Mouse (Mus musculus) olfactory bulb, adult 2 months (tissue): ENCODE results near the gene Gm13285. TPM values are rescaled to one million over a fixed set of nuclear protein-coding genes. Genes with fewer than 3 reads are reported as not detected.
"Not testable (repeated sequence)": the region's sequence is repeated elsewhere in the genome, so short reads cannot be mapped to it uniquely, and the experiment has no call there.

Source experiments
- H3K27ac ChIP-seq: fragments of 200-500 bp; 2 replicates; pipeline ENCODE4 v1.5.1; 2012; ENCODE audit warnings: low read depth, low read length; ENCODE audit not compliant: insufficient read depth
- H3K4me1 ChIP-seq: fragments of 200-500 bp; 2 replicates; pipeline ENCODE4 v1.6.1; 2012; ENCODE audit warnings: low read length; ENCODE audit not compliant: control insufficient read depth, insufficient read depth
- H3K4me3 ChIP-seq: fragments of 200-500 bp; 2 replicates; pipeline ENCODE4 v1.5.1; 2012; ENCODE audit warnings: mild to moderate bottlenecking, low read depth, low read length, moderate library complexity; ENCODE audit not compliant: insufficient read depth
- CTCF ChIP-seq: fragments of 200-500 bp; IDR thresholded peaks from 2 replicates; pipeline ENCODE4 v1.5.1; 2012; ENCODE audit warnings: low read depth, mild to moderate bottlenecking, low read length, moderate library complexity; ENCODE audit not compliant: insufficient read depth
- POLR2A ChIP-seq: fragments of 200-500 bp; IDR thresholded peaks from 2 replicates; pipeline ENCODE4 v1.6.1; 2012; ENCODE audit warnings: mild to moderate bottlenecking, low read depth, low read length, moderate library complexity; ENCODE audit not compliant: insufficient read depth
- WGBS: fragments of 180-500 bp; shearing (Covaris S2); methylation state at CpG from one replicate; pipeline ENCODE4 v1.1.7; 2018; 5-methylcytosine and 5-hydroxymethylcytosine counted together
- polyA plus RNA-seq: library from polyadenylated mRNA; stranded (reverse); fragments of >200 nt; gene quantifications from 2 replicates; pipeline ENCODE4 v1.2.4, GENCODE M21; 2012; ENCODE audit warnings: low replicate concordance; ENCODE audit not compliant: missing spikeins, insufficient read depth, insufficient read length

Gm13285 gene
- not detected in 2 replicates for polyA plus RNA-seq

- WGBS = 23% methylated on average over 6 of the region's 7 CpGs
- H3K4me3 ChIP-seq, H3K27ac ChIP-seq, H3K4me1 ChIP-seq: not testable (repeated sequence)
These were observed at the start of gene Gm13285 for GRCm38 (mm10) chr4:88799365-88799764. Gm13285 (plus strand) TSS chr4:88799665.

- TF ChIP-seq CTCF (no peak), POLR2A (no peak)
- Histone ChIP-seq H3K4me3 (no peak overlapping the region), H3K27ac (no peak overlapping the region), H3K4me1 (no peaks in the 10 kb centered on the region)
- 74% methylated on average over 6 of the region's 6 CpGs for WGBS
These were observed 49.5 kb upstream of the Gm13285 start for GRCm38 (mm10) chr4:88749926-88750325.

DNA sequence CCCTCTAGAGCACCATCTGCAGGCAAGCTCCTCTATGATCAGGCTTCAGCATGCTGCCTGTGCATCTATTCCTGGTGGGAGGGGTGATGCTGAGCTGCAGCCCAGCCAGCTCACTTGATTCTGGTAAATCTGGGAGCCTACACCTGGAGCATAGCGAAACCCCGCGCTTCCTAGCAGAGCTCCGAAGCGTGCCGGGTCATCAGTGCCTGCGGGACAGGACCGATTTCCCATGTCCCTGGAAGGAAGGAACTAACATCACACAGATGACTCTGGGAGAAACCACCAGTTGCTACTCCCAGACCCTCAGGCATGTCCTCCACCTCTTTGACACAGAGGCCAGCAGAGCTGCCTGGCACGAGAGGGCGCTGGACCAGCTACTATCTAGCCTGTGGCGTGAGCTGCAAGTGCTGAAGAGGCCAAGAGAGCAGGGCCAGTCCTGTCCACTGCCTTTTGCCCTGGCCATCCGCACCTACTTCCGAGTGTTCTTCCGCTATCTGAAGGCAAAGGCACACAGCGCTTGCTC is 44.6 kb upstream of the Gm13285 start, which contains the start of gene Gm13271:
Gene Gm13271 (plus strand): TSS at position 51 of the 523 bp plus-strand sequence.
- not testable (repeated sequence) for H3K4me3 ChIP-seq, H3K4me1 ChIP-seq, H3K27ac ChIP-seq
- WGBS = 80% methylated on average over 15 of the region's 15 CpGs

DNA sequence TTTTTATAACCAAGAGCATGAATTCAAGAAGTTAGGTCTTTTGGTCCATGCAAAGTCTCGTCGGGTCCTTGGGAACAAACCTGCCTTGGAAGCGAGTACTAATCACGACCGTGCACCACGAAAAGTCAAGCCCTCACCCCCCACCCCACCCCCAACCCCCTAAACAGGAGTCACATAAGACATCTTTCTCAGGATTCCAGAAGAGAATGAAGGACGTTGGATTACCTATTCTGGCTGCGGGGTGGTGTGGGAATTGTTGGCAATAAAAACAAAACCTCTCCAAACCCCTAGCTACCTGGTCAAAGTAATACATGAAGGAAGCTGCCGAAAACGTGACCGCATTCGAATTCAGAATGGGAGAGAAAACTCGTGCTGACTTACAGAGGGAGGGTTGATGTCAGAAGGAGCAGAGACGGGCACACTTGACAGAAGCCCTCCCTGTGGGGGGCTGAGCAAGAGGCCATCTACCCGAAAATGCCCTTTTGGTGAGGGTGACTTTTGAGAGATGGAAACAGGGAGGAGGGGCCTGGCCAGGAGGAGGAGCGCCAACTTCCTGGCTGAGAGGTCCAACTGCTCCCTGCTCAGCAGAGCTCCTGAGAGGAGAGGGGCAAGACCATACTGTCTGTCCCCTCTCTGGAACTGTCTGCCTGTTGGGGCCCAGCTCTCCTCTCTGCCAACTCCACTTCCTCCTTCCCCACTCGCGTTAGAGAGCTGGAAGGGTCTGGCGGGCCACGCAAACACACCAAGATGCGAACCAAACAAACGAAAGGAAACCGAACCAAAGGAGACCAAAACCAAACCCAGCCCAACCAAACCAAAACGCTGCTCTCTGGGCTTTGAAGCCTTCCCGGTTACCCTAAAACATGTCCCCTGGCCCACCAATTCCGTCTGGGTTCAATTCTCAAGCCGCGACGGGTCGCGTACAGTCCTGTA is 42.6 kb upstream of the Gm13285 start:
- WGBS = 10% methylated on average over 29 of the region's 31 CpGs
- not testable (repeated sequence) for H3K4me1 ChIP-seq
- H3K4me3 ChIP-seq = peak overlapping the region; percentile 43
- peak overlapping the region; percentile 4; the same call in 1 of the 2 replicates for H3K27ac ChIP-seq

- H3K4me3 ChIP-seq = peak overlapping the region; percentile 43
- H3K27ac ChIP-seq, H3K4me1 ChIP-seq: not testable (repeated sequence)
- WGBS = under 1% methylated on average over 19 of the region's 21 CpGs
- TF ChIP-seq CTCF = peak; percentile 55
These were observed 41.8 kb upstream of the Gm13285 start for GRCm38 (mm10) chr4:88757628-88758031.

DNA sequence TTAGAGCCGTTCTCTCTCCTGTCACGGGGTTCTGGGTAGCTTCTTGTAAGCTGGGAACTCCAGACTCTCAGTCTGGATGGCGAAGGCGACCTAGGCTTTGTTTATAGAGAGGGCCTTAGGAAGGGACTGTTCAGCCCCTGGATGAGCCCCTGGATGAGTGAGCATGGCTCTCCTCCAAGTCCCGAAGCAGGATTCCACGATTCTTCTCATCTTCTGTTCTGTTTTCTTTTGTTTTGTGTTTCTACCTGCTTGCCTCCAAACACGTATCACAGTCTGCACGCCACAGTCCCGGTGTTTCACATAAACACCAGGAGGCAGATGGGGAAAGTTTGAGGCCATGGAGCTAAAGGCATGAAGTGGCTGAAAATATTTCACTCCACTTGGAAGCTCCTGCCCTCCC is 40.7 kb upstream of the Gm13285 start:
- H3K4me1 ChIP-seq, H3K4me3 ChIP-seq, H3K27ac ChIP-seq: not testable (repeated sequence)
- 88% methylated on average over 9 of the region's 9 CpGs for WGBS

- H3K4me3 ChIP-seq = peak within 1 kb of the TSS; percentile 40
- not testable (repeated sequence) for H3K4me1 ChIP-seq, H3K27ac ChIP-seq
- 28% methylated on average over 10 of the region's 14 CpGs for WGBS
These were observed 39.7 kb upstream of the Gm13285 start, which contains the start of gene Gm13283 for GRCm38 (mm10) chr4:88759610-88760268. Gm13283 (plus strand) TSS chr4:88760119.

- H3K27ac ChIP-seq, H3K4me1 ChIP-seq: not testable (repeated sequence)
- H3K4me3 ChIP-seq = peak overlapping the region; percentile 40
- WGBS = under 1% methylated on average over 23 of the region's 28 CpGs
These were observed 39.0 kb upstream of the Gm13285 start for GRCm38 (mm10) chr4:88760431-88760830.

GRCm38 (mm10) chr4:88761776-88762175 is 37.7 kb upstream of the Gm13285 start:
- not testable (repeated sequence) for H3K4me3 ChIP-seq, H3K27ac ChIP-seq
- WGBS = 84% methylated on average over 6 of the region's 8 CpGs

DNA sequence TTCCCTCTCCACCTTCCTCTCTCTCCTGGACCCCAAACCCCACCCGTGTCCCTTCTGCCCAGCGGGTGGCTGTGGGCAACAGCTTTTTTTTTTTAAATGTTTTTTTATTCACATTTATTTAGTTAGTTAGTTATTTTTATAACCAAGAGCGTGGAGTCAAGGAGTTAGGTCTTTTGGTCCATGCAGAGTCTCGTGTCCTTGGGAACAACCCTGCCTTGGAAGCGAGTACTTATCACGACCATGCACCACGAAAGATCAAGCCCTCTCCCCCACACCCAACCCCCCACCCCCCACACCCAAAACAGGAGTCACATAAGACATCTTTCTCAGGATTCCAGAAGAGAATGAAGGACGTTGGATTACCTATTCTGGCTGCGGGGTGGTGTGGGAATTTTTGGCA is 37.1 kb upstream of the Gm13285 start:
- H3K4me3 ChIP-seq, H3K27ac ChIP-seq, H3K4me1 ChIP-seq: not testable (repeated sequence)
- 72% methylated on average over 9 of the region's 9 CpGs for WGBS

More at GRCm38 (mm10) chr4:88761776-88762175, 37.7 kb upstream of the Gm13285 start:
- H3K4me1 ChIP-seq = not testable (repeated sequence)

GRCm38 (mm10) chr4:88763384-88764018 is 36.0 kb upstream of the Gm13285 start:
- peak overlapping the region; percentile 44 for H3K4me3 ChIP-seq
- not testable (repeated sequence) for H3K27ac ChIP-seq, H3K4me1 ChIP-seq
- WGBS = 3% methylated on average over 42 of the region's 42 CpGs

DNA sequence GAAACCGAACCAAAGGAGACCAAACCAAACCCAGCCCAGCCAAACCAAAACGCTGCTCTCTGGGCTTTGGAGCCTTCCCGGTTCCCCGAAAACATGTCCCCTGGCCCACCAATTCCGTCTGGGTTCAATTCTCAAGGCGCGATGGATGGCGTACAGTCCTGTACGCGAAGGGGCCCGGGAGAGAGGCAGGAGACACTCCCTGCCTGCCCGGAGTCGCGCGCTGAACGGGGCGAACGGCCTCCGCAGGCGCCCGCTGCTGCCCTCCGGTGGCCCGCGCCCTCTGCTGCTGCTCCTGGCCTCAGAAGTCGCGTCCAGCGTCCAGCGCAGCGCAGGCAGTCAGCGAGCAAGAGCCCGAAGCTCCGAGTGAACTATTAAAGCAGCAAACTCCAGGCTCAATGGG is 25.9 kb upstream of the Gm13285 start, which contains the start of gene Gm13290:
Gene Gm13290 (plus strand): TSS at position 301 of the 400 bp plus-strand sequence.
- H3K4me3 ChIP-seq, H3K27ac ChIP-seq, H3K4me1 ChIP-seq: not testable (repeated sequence)
- no CpG with 5 or more reads among the region's 32 CpGs for whole genome bisulfite sequencing

GRCm38 (mm10) chr4:88776622-88777021 is 22.8 kb upstream of the Gm13285 start, which contains the start of gene Gm13289:
Gm13289 (plus strand) TSS chr4:88776922.
- WGBS = no CpG with 5 or more reads among the region's 29 CpGs
- H3K4me1 ChIP-seq, H3K27ac ChIP-seq, H3K4me3 ChIP-seq: not testable (repeated sequence)
